Mouse (Mus musculus): ENCODE results near the gene Mtmr12.

Mtmr12 gene

GRCm38 (mm10) chr15:12320441-12321090 is 115.7 kb downstream of the Mtmr12 start:
- no peak for DNase-seq (ENCODE audit: extremely low spot score, low spot score)

GRCm38 (mm10) chr15:12321091-12321787 is 116.4 kb downstream of the Mtmr12 start, which contains the start of gene Golph3:
Gene Golph3, plus strand, starts transcription at chr15:12321450.
- DNase-seq (ENCODE audit: extremely low spot score, low spot score) = peak; percentile 95

- DNase-seq (ENCODE audit: extremely low spot score, low spot score) = peak; percentile 84
Measured at GRCm38 (mm10) chr15:12321788-12322621, 117.2 kb downstream of the Mtmr12 start, which contains the start of gene 1810049J17Rik. Gene 1810049J17Rik, minus strand, starts transcription at chr15:12321899.

GRCm38 (mm10) chr15:12322676-12323402 is 118.0 kb downstream of the Mtmr12 start:
- DNase-seq (ENCODE audit: extremely low spot score, low spot score) = no peak

All from neural tube, embryonic 10.5 days (tissue).